Mouse (Mus musculus) intestine, embryonic 14.5 days (tissue): ENCODE measurements at regions not wholly inside any gene's neighbourhood (a gene's known extent, or its start where the extent isn't known, plus 50 kb on each side); places are given as distances from the start of the nearest gene placed in this dataset.

Experiments used
- ATAC-seq: fragments of 200-750 bp; cut with Nextera tagmentation; replicated peaks from 2 replicates; pipeline ENCODE4 v1.8.0; 2017; ENCODE audit warnings: low read depth, moderate number of reproducible peaks, moderate TSS enrichment, moderate library complexity; ENCODE audit not compliant: low FRiP score, low TSS enrichment
- DNase-seq: peaks from one replicate; pipeline ENCODE4 v3.0.0-alpha.2; 2018; ENCODE audit warnings: low spot score
- H3K27ac ChIP-seq: fragments of 300-500 bp; sonication (generic); 2 replicates; pipeline ENCODE4 v1.5.1; 2014; ENCODE audit warnings: low read depth, mild to moderate bottlenecking, control low read depth
- H3K27me3 ChIP-seq: fragments of 300-500 bp; sonication (generic); replicated peaks from 2 replicates; pipeline ENCODE4 v1.6.1; 2014; ENCODE audit warnings: low read length, control low read depth; ENCODE audit not compliant: control insufficient read depth, insufficient read depth
- H3K36me3 ChIP-seq: fragments of 300-500 bp; sonication (generic); 2 replicates; pipeline ENCODE4 v1.6.1; 2014; ENCODE audit warnings: low read length, control low read depth; ENCODE audit not compliant: control insufficient read depth, insufficient read depth
- H3K4me1 ChIP-seq: fragments of 300-500 bp; sonication (generic); replicated peaks from 2 replicates; pipeline ENCODE4 v1.6.1; 2014; ENCODE audit warnings: low read length, control low read depth, mixed read lengths; ENCODE audit not compliant: control insufficient read depth, insufficient read depth
- H3K4me2 ChIP-seq: fragments of 300-500 bp; sonication (generic); 2 replicates; pipeline ENCODE4 v1.6.1; 2014; ENCODE audit warnings: low read length
- H3K4me3 ChIP-seq: fragments of 300-500 bp; sonication (generic); 2 replicates; pipeline ENCODE4 v1.5.1; 2014; ENCODE audit warnings: low read depth, low read length, control low read depth, mixed read lengths
- H3K9ac ChIP-seq: fragments of 300-500 bp; sonication (generic); 2 replicates; pipeline ENCODE4 v1.6.1; 2014; ENCODE audit warnings: mild to moderate bottlenecking, low read length
- H3K9me3 ChIP-seq: fragments of 300-500 bp; sonication (generic); 2 replicates; pipeline ENCODE4 v1.6.1; 2016; ENCODE audit warnings: low read length, control low read depth; ENCODE audit not compliant: control insufficient read depth
- WGBS: fragments of 180-500 bp; shearing (Covaris S2); extraction: QIAGEN DNeasy Blood & Tissue Kit; methylation state at CpG from one replicate; pipeline ENCODE4 v1.1.7; 2014; 5-methylcytosine and 5-hydroxymethylcytosine counted together

- WGBS = 77% methylated on average over 3 of the region's 3 CpGs
- Histone ChIP-seq H3K27ac (no peak overlapping the region), H3K9ac (no peak overlapping the region), H3K36me3 (no peaks in the 10 kb centered on the region), H3K4me1 (no peaks in the 10 kb centered on the region), H3K27me3 (no peaks in the 10 kb centered on the region), H3K4me3 (no peak overlapping the region), H3K4me2 (no peak overlapping the region), H3K9me3 (no peaks in the 10 kb centered on the region)
- no peak for ATAC-seq
- DNase-seq = no peak
Observed at GRCm38 (mm10) chr10:91701822-91702221, 520.7 kb upstream of the Tmpo start.

DNA sequence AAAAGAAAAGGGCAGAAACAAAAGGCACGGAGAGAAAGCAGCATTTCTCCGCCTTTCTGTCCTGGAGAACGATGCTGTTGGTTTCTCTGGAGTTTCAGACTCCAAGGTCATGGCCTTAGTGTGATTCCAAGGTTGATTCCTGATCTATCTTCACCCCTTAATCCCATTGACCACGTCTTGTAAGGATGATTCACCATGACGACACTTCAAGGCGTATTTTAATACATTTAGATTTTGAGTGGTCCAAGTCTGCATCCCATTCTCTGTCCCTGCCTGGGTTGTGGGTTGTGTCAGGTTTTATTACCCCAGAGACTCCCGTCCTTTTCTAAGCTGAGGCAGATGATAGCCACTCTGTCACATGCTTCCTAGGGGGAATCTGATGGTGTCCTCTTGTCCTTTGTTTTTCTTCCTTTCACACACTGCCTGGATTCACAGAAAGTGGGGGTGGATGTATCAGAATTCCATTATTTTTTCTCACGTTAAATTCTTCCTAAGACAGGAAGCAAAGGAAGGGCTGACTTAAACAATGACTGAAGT lies 505.0 kb upstream of the Tmpo start:
- no peaks in the 10 kb centered on the region for H3K36me3 ChIP-seq

GRCm38 (mm10) chr10:91685164-91686027 lies 504.3 kb upstream of the Tmpo start:
- no peak overlapping the region for H3K4me2 ChIP-seq
- H3K27ac ChIP-seq = no peak overlapping the region
- 57% methylated on average over 8 of the region's 8 CpGs for WGBS
- H3K4me1 ChIP-seq = no peaks in the 10 kb centered on the region
- no peak for ATAC-seq
- H3K4me3 ChIP-seq = no peak overlapping the region
- no peaks in the 10 kb centered on the region for H3K9me3 ChIP-seq
- no peak for DNase-seq
- H3K9ac ChIP-seq = no peak overlapping the region
- H3K27me3 ChIP-seq = no peaks in the 10 kb centered on the region
- H3K36me3 ChIP-seq = no peaks in the 10 kb centered on the region

More for the DNA sequence above, 505.0 kb upstream of the Tmpo start:
- no peak overlapping the region for H3K4me3 ChIP-seq
- DNase-seq (no peak), ATAC-seq (no peak)
- no peak overlapping the region for H3K9ac ChIP-seq
- H3K9me3 ChIP-seq = no peaks in the 10 kb centered on the region
- 62% methylated on average over 8 of the region's 8 CpGs for WGBS
- no peaks in the 10 kb centered on the region for H3K27me3 ChIP-seq
- H3K27ac ChIP-seq = no peak overlapping the region
- H3K4me2 ChIP-seq = no peak overlapping the region
- no peaks in the 10 kb centered on the region for H3K4me1 ChIP-seq

- no peak overlapping the region for H3K4me2 ChIP-seq
- DNase-seq = no peak
- no peaks in the 10 kb centered on the region for H3K27me3 ChIP-seq
- no peak overlapping the region for H3K9ac ChIP-seq
- no peak overlapping the region for H3K27ac ChIP-seq
- ATAC-seq = no peak
- no peak overlapping the region for H3K4me3 ChIP-seq
- H3K36me3 ChIP-seq = no peaks in the 10 kb centered on the region
- H3K9me3 ChIP-seq = no peaks in the 10 kb centered on the region
- no peaks in the 10 kb centered on the region for H3K4me1 ChIP-seq
Observed at GRCm38 (mm10) chr10:91679641-91680040, 498.5 kb upstream of the Tmpo start.

GRCm38 (mm10) chr10:91637911-91638310 lies 456.8 kb upstream of the Tmpo start:
- H3K9me3 ChIP-seq = no peaks in the 10 kb centered on the region
- ATAC-seq (no peak), DNase-seq (no peak)
- H3K4me3 ChIP-seq = no peak overlapping the region
- H3K4me1 ChIP-seq = no peaks in the 10 kb centered on the region
- H3K36me3 ChIP-seq = no peaks in the 10 kb centered on the region
- no peak overlapping the region for H3K4me2 ChIP-seq
- H3K9ac ChIP-seq = no peak overlapping the region
- no peak overlapping the region for H3K27ac ChIP-seq
- no peaks in the 10 kb centered on the region for H3K27me3 ChIP-seq

DNA sequence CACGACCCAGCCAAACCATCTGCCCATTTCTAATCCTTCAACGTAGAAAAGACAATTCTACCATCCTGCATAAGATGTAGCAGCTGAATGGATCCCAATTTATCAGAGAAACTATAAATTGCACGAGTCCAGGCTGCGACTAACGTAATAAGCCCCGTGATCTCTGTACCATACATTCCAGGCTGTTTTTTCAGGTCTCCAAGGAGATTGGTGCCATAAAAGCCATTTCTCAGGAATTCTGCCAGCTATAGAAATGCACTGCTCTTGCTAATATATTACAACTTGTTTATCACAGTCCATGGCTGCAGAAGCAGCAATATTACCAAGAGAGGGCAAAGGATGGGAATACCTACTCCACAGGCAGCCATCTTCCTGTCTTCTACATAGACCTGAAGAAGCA lies 447.6 kb upstream of the Tmpo start:
- H3K27me3 ChIP-seq = no peaks in the 10 kb centered on the region
- H3K36me3 ChIP-seq = no peaks in the 10 kb centered on the region
- H3K27ac ChIP-seq = no peak overlapping the region
- H3K9me3 ChIP-seq = no peaks in the 10 kb centered on the region
- H3K9ac ChIP-seq = no peak overlapping the region
- no peak overlapping the region for H3K4me3 ChIP-seq
- no peak overlapping the region for H3K4me2 ChIP-seq
- H3K4me1 ChIP-seq = no peaks in the 10 kb centered on the region
- ATAC-seq = no peak
- WGBS = 53% methylated on average over 6 of the region's 6 CpGs
- no peak for DNase-seq

GRCm38 (mm10) chr10:91622281-91622680 lies 441.2 kb upstream of the Tmpo start:
- 86% methylated on average over 2 of the region's 2 CpGs for WGBS
- Histone ChIP-seq H3K9me3 (no peaks in the 10 kb centered on the region), H3K4me3 (no peak overlapping the region), H3K9ac (no peak overlapping the region), H3K4me1 (no peaks in the 10 kb centered on the region), H3K27me3 (no peaks in the 10 kb centered on the region), H3K27ac (no peak overlapping the region), H3K4me2 (no peak overlapping the region), H3K36me3 (no peaks in the 10 kb centered on the region)
- ATAC-seq (no peak), DNase-seq (no peak)

DNA sequence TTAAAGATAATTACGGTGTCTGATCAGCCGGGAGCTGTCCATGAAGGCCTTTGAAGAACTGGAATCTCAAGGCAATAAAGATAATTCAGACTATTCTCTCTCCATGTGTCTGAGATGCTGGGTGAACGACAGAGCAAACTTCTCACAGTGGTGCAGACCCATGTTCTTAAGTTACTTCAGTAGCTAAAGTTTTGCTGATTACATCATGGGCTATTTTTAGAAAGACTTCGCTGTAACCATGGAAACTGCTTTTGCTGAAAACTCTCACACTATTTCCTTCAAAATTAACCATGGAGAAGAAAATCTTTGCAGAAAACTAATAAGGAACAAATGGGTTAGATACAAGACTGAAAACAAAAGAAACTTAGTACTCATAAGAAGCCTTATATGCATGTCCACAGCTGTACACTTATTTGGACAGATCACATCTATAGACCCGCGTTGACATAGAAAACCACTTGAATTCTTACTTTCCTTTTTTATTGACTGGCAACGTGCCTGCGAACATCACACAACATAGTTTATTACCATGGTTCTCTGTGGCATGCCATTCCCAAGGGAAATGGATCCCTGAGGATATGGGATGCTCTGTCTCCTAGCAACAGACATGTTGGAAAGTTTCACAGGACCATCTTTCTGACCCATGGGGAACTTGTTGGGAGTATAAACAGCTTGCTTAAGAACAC lies 432.8 kb upstream of the Tmpo start:
- H3K4me2 ChIP-seq = no peak overlapping the region
- no peaks in the 10 kb centered on the region for H3K4me1 ChIP-seq
- DNase-seq (no peak), ATAC-seq (no peak)
- H3K9me3 ChIP-seq = no peaks in the 10 kb centered on the region
- no peak overlapping the region for H3K9ac ChIP-seq
- no peaks in the 10 kb centered on the region for H3K27me3 ChIP-seq
- H3K4me3 ChIP-seq = no peak overlapping the region
- 65% methylated on average over 8 of the region's 8 CpGs for WGBS
- no peak overlapping the region for H3K27ac ChIP-seq
- H3K36me3 ChIP-seq = no peaks in the 10 kb centered on the region
